Comparison of ENCODE assay signal across 8 mouse cellular contexts in the genomic region with DNA sequence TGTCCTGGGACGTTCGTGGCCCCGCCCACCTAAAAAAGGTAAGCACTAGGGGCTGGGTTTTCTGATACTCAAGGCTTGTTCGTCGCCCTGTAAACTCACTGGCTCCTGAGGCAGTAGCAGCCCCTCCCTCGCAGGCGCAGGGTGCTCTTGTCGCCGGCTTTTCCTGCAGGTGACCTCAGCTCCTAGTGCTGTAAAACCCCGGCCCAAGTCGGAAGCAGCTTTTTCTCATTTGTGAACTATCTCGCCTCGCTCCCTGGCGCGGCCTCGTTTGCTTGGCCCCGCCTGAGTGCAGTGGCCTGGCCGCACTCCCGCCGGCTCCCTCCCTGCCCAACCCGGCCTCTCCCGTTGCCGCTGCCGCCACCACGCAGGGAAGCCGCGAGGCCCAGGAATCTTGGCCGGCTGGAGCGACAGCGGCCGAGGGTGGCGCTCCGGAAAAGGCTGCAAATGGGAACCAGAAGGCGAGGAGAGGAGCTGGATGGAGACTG. TPM values are rescaled to one million over a fixed set of nuclear protein-coding genes. Genes with fewer than 3 reads are reported as not detected.
A peak's percentile ranks its signal among the peaks of the same experiment; 100 is the strongest.
DNase-seq lines count a peak whose midpoint lies in the region; ATAC-seq lines count a peak whose summit lies in the region.

No protein-coding gene starts in this region.

- WGBS in hindbrain, embryonic 16.5 days, result 2% methylated on average over 31 of the region's 34 CpGs
- 2% methylated on average over 34 of the region's 34 CpGs for WGBS in liver, embryonic 11.5 days

- peak overlapping the region; percentile 75 for H3K4me2 ChIP-seq in hindbrain, embryonic 16.5 days (ENCODE audit: low read length)
- peak overlapping the region; percentile 71 for H3K4me2 ChIP-seq in liver, embryonic 11.5 days

- peaks cover 21% of the 10 kb centered on the region for H3K4me1 ChIP-seq in hindbrain, embryonic 16.5 days (ENCODE audit: control insufficient read depth, insufficient read depth, low read depth, low read length)
- peaks cover 6% of the 10 kb centered on the region; the same call in 1 of the 2 replicates for H3K4me1 ChIP-seq in liver, embryonic 11.5 days (replicated peaks; ENCODE audit: control insufficient read depth, insufficient read depth, low read length)

- no peak overlapping the region; the same call in 1 of the 2 replicates for H3K27ac ChIP-seq in hindbrain, embryonic 16.5 days (ENCODE audit: low read depth, low read length)
- no peak overlapping the region for H3K27ac ChIP-seq in liver, embryonic 11.5 days (ENCODE audit: low read depth, low read length)

- intact Hi-C loops in gastrocnemius, postnatal 14 days (cut with DNase I; ENCODE audit: low total_unique reads), result no loop called here

- H3K36me3 ChIP-seq in hindbrain, embryonic 16.5 days (ENCODE audit: control insufficient read depth, insufficient read depth, low read length), result no peaks in the 10 kb centered on the region
- H3K36me3 ChIP-seq in liver, embryonic 11.5 days (ENCODE audit: control insufficient read depth, insufficient read depth, low read length), result no peaks in the 10 kb centered on the region

- ATAC-seq in hindbrain, embryonic 16.5 days, result peak; percentile 38; the same call in 1 of the 2 replicates
- no peak for ATAC-seq in liver, embryonic 11.5 days (replicated peaks; ENCODE audit: low FRiP score)

- peak overlapping the region; percentile 39 for H3K4me3 ChIP-seq in hindbrain, embryonic 16.5 days (ENCODE audit: low read length)
- peak overlapping the region; percentile 36 for H3K4me3 ChIP-seq in liver, embryonic 11.5 days (ENCODE audit: low read depth, low read length)

- peak overlapping the region; percentile 68 for H3K9ac ChIP-seq in hindbrain, embryonic 16.5 days (ENCODE audit: low read depth, low read length)
- H3K9ac ChIP-seq in liver, embryonic 11.5 days (ENCODE audit: low read depth, low read length), result peak overlapping the region; percentile 2; the same call in 1 of the 2 replicates

- DNase-seq in left cerebral cortex, adult 18-20 months (ENCODE audit: low spot score in 2 of 2), result peak; percentile 39 to 65
- DNase-seq in left cerebral cortex, adult 11 months (ENCODE audit: low spot score), result no peak
- DNase-seq in cerebellum, postnatal 10 days, result peak; percentile 77 to 80
- peak; percentile 88 for DNase-seq in gastrocnemius, postnatal 14 days
- peak; percentile 56 for DNase-seq in liver, embryonic 11.5 days (ENCODE audit: low spot score)
- peak; percentile 37 to 43 for DNase-seq in natural killer cell, adult 2 months (ENCODE audit: low spot score in 2 of 2)
- DNase-seq in urinary bladder, postnatal 4 days (ENCODE audit: low spot score in 2 of 2), result peak; percentile 70 to 80

- no peaks in the 10 kb centered on the region for H3K9me3 ChIP-seq in hindbrain, embryonic 16.5 days (ENCODE audit: control insufficient read depth, low read length)
- no peaks in the 10 kb centered on the region for H3K9me3 ChIP-seq in liver, embryonic 11.5 days (ENCODE audit: control insufficient read depth, low read length)

- H3K27me3 ChIP-seq in hindbrain, embryonic 16.5 days (replicated peaks; ENCODE audit: control insufficient read depth, insufficient read depth, low read length), result peaks cover 34% of the 10 kb centered on the region
- peaks cover 62% of the 10 kb centered on the region for H3K27me3 ChIP-seq in liver, embryonic 11.5 days (replicated peaks; ENCODE audit: control insufficient read depth, insufficient read depth, low read length)

RNA-seq across cellular contexts. Expression of a gene that starts 10.1 kb away (rescaled TPM):
- 1 to 10 TPM; 1.7 to 2.8 TPM for total RNA-seq in left cerebral cortex, adult 18-20 months (2021)
- 1 to 10 TPM; 4.7 to 5.6 TPM for total RNA-seq in gastrocnemius, postnatal 14 days (2021)
- polyA plus RNA-seq in hindbrain, embryonic 16.5 days (2015; fragmentation: Nextera tagmentation; extraction: Ambion mirVana), result 5.8 and 6.8 TPM in 2 replicates
- polyA plus RNA-seq in liver, embryonic 11.5 days (2014; fragmentation: Nextera tagmentation; extraction: Ambion mirVana), result 1.9 and 2.2 TPM in 2 replicates

RNA-seq across cellular contexts. Expression of a gene that starts 24.8 kb away (rescaled TPM):
- 10 to 100 TPM; 28.6 to 30.9 TPM for total RNA-seq in left cerebral cortex, adult 18-20 months (2021)
- total RNA-seq in gastrocnemius, postnatal 14 days (2021), result 10 to 100 TPM in 1 of 2 experiments, 1 to 10 TPM in 1; 9.8 to 11.5 TPM
- polyA plus RNA-seq in hindbrain, embryonic 16.5 days (2015; fragmentation: Nextera tagmentation; extraction: Ambion mirVana), result 83.1 and 84.1 TPM in 2 replicates
- polyA plus RNA-seq in liver, embryonic 11.5 days (2014; fragmentation: Nextera tagmentation; extraction: Ambion mirVana), result 53.5 and 62.2 TPM in 2 replicates

RNA-seq across cellular contexts. Expression of a gene that starts 28.8 kb away (rescaled TPM):
- total RNA-seq in left cerebral cortex, adult 18-20 months (2021), result 1 to 10 TPM; 1.0 to 1.1 TPM
- 1 to 10 TPM in 1 of 2 experiments, under 1 TPM in 1; 0.74 to 1.1 TPM for total RNA-seq in gastrocnemius, postnatal 14 days (2021)
- polyA plus RNA-seq in hindbrain, embryonic 16.5 days (2015; fragmentation: Nextera tagmentation; extraction: Ambion mirVana), result 11.8 and 13.5 TPM in 2 replicates
- 0.71 and 1.7 TPM in 2 replicates for polyA plus RNA-seq in liver, embryonic 11.5 days (2014; fragmentation: Nextera tagmentation; extraction: Ambion mirVana)

RNA-seq across cellular contexts. Expression of a gene that starts 34.5 kb away (rescaled TPM):
- total RNA-seq in left cerebral cortex, adult 18-20 months (2021), result 10 to 100 TPM; 84.5 to 87.3 TPM
- 10 to 100 TPM; 22.2 to 24.3 TPM for total RNA-seq in gastrocnemius, postnatal 14 days (2021)
- polyA plus RNA-seq in hindbrain, embryonic 16.5 days (2015; fragmentation: Nextera tagmentation; extraction: Ambion mirVana), result 179 and 199 TPM in 2 replicates
- polyA plus RNA-seq in liver, embryonic 11.5 days (2014; fragmentation: Nextera tagmentation; extraction: Ambion mirVana), result 20.6 and 26.8 TPM in 2 replicates

RNA-seq across cellular contexts. Expression of a gene that starts 40.5 kb away (rescaled TPM):
- total RNA-seq in left cerebral cortex, adult 18-20 months (2021), result 100 to 1,000 TPM; 251 to 254 TPM
- 100 to 1,000 TPM; 165 to 201 TPM for total RNA-seq in gastrocnemius, postnatal 14 days (2021)
- 59.8 and 71.7 TPM in 2 replicates for polyA plus RNA-seq in hindbrain, embryonic 16.5 days (2015; fragmentation: Nextera tagmentation; extraction: Ambion mirVana)
- polyA plus RNA-seq in liver, embryonic 11.5 days (2014; fragmentation: Nextera tagmentation; extraction: Ambion mirVana), result 26.5 and 28.9 TPM in 2 replicates
